Mouse (Mus musculus) forebrain, embryonic 11.5 days (tissue): ENCODE data around the gene Tarbp2. TPM values are rescaled to one million over a fixed set of nuclear protein-coding genes. Genes with fewer than 3 reads are reported as not detected.

Experiments
- ATAC-seq: fragments of 200-750 bp; cut with Nextera tagmentation; replicated peaks from 2 replicates; pipeline ENCODE4 v1.8.0; 2017; ENCODE audit warnings: moderate TSS enrichment; ENCODE audit not compliant: low FRiP score
- DNase-seq: peaks from one replicate; pipeline ENCODE4 v3.0.0-alpha.2; 2017; ENCODE audit warnings: low spot score
- H3K27ac ChIP-seq: fragments of 300-500 bp; sonication (generic); 2 replicates; pipeline ENCODE4 v1.5.1; 2014; ENCODE audit warnings: low read depth, low read length
- H3K27me3 ChIP-seq: fragments of 300-500 bp; sonication (generic); 2 replicates; pipeline ENCODE4 v1.6.1; 2014; ENCODE audit warnings: mild to moderate bottlenecking, low read length, mixed read lengths; ENCODE audit not compliant: control insufficient read depth, insufficient read depth
- H3K36me3 ChIP-seq: fragments of 300-500 bp; sonication (generic); 2 replicates; pipeline ENCODE4 v1.6.1; 2014; ENCODE audit warnings: mild to moderate bottlenecking, low read length, moderate library complexity, mixed read lengths; ENCODE audit not compliant: control insufficient read depth, insufficient read depth
- H3K4me1 ChIP-seq: fragments of 300-500 bp; sonication (generic); replicated peaks from 2 replicates; pipeline ENCODE4 v1.6.1; 2014; ENCODE audit warnings: low read length, mixed read lengths; ENCODE audit not compliant: control insufficient read depth, insufficient read depth
- H3K4me2 ChIP-seq: fragments of 300-500 bp; sonication (generic); 2 replicates; pipeline ENCODE4 v1.6.1; 2014; ENCODE audit warnings: low read depth, mild to moderate bottlenecking, low read length, moderate library complexity, mixed read lengths; ENCODE audit not compliant: severe bottlenecking
- H3K4me3 ChIP-seq: fragments of 300-500 bp; sonication (generic); 2 replicates; pipeline ENCODE4 v1.5.1; 2014; ENCODE audit warnings: low read depth, low read length
- H3K9ac ChIP-seq: fragments of 300-500 bp; sonication (generic); 2 replicates; pipeline ENCODE4 v1.6.1; 2014; ENCODE audit warnings: low read length
- H3K9me3 ChIP-seq: fragments of 300-500 bp; sonication (generic); 2 replicates; pipeline ENCODE4 v1.6.1; 2016; ENCODE audit warnings: low read length, mixed read lengths; ENCODE audit not compliant: control insufficient read depth
- WGBS: fragments of 180-500 bp; shearing (Covaris S2); extraction: QIAGEN DNeasy Blood & Tissue Kit; methylation state at CpG from one replicate; pipeline ENCODE4 v1.1.7; 2014; 5-methylcytosine and 5-hydroxymethylcytosine counted together
- polyA plus RNA-seq: library from polyadenylated mRNA; unstranded; fragments of >200 nt; fragmentation: Nextera tagmentation; extraction: Ambion mirVana; gene quantifications from 2 replicates; pipeline ENCODE4 v1.2.1, GENCODE M21; 2014

Gene Tarbp2
- 98.9 and 109 TPM in 2 replicates for polyA plus RNA-seq

GRCm38 (mm10) chr15:102517976-102518858 lies at the start of gene Tarbp2:
Gene Tarbp2 (plus strand): TSS chr15:102518192.
- under 1% methylated on average over 60 of the region's 60 CpGs for WGBS
- H3K4me1 ChIP-seq, result peaks cover 11% of the 10 kb centered on the region
- H3K4me3 ChIP-seq, result peak within 1 kb of the TSS; percentile 69
- H3K27ac ChIP-seq, result peak within 1 kb of the TSS; percentile 93
- no peaks in the 10 kb centered on the region for H3K36me3 ChIP-seq
- peak; percentile 99 for DNase-seq
- H3K4me2 ChIP-seq, result peak within 1 kb of the TSS; percentile 92
- peak; percentile 92 for ATAC-seq
- no peaks in the 10 kb centered on the region for H3K27me3 ChIP-seq
- peak within 1 kb of the TSS; percentile 80 for H3K9ac ChIP-seq
- no peaks in the 10 kb centered on the region for H3K9me3 ChIP-seq

DNA sequence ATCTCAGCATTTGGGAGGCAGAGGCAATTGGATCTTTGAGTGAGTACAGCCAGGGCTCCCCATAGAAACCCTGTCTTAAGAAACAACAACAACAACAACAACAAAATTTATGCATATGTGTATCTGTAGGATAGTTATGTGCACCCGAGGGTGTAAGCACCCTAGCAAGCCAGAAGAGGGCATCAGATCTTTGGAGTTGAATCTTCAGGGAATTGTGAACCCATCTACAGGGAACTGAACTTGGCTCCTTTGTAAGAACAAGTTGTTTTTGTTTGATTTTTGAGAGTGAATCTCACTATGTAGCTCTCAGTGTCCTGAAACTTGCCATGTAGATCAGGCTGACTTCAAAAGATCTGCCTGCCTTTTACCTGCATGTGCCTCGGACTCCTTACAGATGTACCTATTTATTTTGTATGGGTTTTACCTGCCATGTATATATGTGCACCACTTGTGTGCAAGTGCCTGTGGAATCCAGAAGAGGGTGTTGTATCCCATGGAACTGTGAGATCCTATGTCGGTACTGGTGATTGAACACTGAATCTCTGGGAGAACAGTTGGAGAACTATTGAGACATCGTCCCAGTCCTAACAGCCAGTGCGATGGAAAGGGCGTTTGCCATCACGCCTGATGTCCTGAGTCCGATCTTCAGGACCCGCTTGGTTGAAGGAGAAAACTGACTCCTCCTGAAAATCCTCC lies 49.2 kb upstream of the Tarbp2 start:
- no peaks in the 10 kb centered on the region for H3K36me3 ChIP-seq
- H3K4me3 ChIP-seq, result no peak overlapping the region
- H3K4me1 ChIP-seq, result no peaks in the 10 kb centered on the region
- no peaks in the 10 kb centered on the region for H3K9me3 ChIP-seq
- no peaks in the 10 kb centered on the region for H3K27me3 ChIP-seq
- H3K4me2 ChIP-seq, result no peak overlapping the region
- ATAC-seq (no peak), DNase-seq (no peak)
- 97% methylated on average over 9 of the region's 9 CpGs for WGBS
- H3K27ac ChIP-seq, result no peak overlapping the region
- no peak overlapping the region for H3K9ac ChIP-seq

DNA sequence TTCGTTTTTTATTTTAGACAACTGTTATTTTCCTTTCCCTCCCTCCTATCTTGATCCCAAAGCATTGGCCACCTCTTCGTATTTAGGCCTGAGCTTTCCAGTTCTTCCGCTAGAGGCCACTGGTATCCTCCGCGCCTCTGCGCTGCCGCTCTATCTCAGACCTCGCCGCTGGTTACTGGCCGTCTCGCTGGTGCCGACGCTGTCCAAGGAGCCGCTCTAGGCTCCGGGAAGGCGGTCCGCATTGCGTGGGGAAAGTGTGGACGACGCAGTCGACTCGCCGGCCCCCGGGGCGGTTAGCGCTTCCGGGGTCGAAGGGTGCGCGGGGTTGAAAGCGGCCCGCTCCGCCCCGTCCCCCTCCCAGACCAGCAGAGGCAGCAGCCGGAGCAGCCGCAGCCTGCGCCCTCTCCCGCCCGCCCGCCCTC lies 47.8 kb upstream of the Tarbp2 start, which contains the start of gene Pcbp2:
Gene Pcbp2, plus strand, starts transcription at position 357 of the 422 bp plus-strand sequence.
- peak; percentile 99 for ATAC-seq
- no peaks in the 10 kb centered on the region for H3K27me3 ChIP-seq
- peak within 1 kb of the TSS; percentile 76 for H3K4me3 ChIP-seq
- WGBS, result under 1% methylated on average over 35 of the region's 40 CpGs
- H3K27ac ChIP-seq, result peak within 1 kb of the TSS; percentile 96
- H3K4me2 ChIP-seq, result peak within 1 kb of the TSS; percentile 58
- H3K36me3 ChIP-seq, result peaks cover 3% of the 10 kb centered on the region
- peak; percentile 99 for DNase-seq
- no peaks in the 10 kb centered on the region for H3K4me1 ChIP-seq
- peak within 1 kb of the TSS; percentile 93 for H3K9ac ChIP-seq
- H3K9me3 ChIP-seq, result no peaks in the 10 kb centered on the region

- peak; percentile 94 for DNase-seq
- under 1% methylated on average over 50 of the region's 67 CpGs for WGBS
These were observed 47.2 kb upstream of the Tarbp2 start for GRCm38 (mm10) chr15:102470605-102471294.

GRCm38 (mm10) chr15:102471295-102471645 lies 46.7 kb upstream of the Tarbp2 start:
- DNase-seq (no peak), ATAC-seq (no peak)
- peak overlapping the region; percentile 76 for H3K4me3 ChIP-seq
- H3K27ac ChIP-seq, result peak overlapping the region; percentile 96; the same call in 1 of the 2 replicates
- peak overlapping the region; percentile 93 for H3K9ac ChIP-seq
- H3K27me3 ChIP-seq, result no peaks in the 10 kb centered on the region
- peak overlapping the region; percentile 58 for H3K4me2 ChIP-seq
- WGBS, result 1% methylated on average over 10 of the region's 10 CpGs
- peaks cover 7% of the 10 kb centered on the region for H3K36me3 ChIP-seq
- H3K4me1 ChIP-seq, result no peaks in the 10 kb centered on the region
- H3K9me3 ChIP-seq, result no peaks in the 10 kb centered on the region

More at GRCm38 (mm10) chr15:102470605-102471294, 47.2 kb upstream of the Tarbp2 start:
- Histone ChIP-seq H3K9me3 (no peaks in the 10 kb centered on the region), H3K4me3 (peak overlapping the region; percentile 76), H3K4me2 (peak overlapping the region; percentile 58), H3K27ac (peak overlapping the region; percentile 96), H3K9ac (peak overlapping the region; percentile 93), H3K4me1 (no peaks in the 10 kb centered on the region), H3K36me3 (peaks cover 3% of the 10 kb centered on the region), H3K27me3 (no peaks in the 10 kb centered on the region)
- ATAC-seq, result peak; percentile 67

- peak overlapping the region; percentile 76 for H3K4me3 ChIP-seq
- H3K36me3 ChIP-seq, result peaks cover 11% of the 10 kb centered on the region
- H3K4me2 ChIP-seq, result peak overlapping the region; percentile 58
- no peaks in the 10 kb centered on the region for H3K27me3 ChIP-seq
- no peak overlapping the region for H3K9ac ChIP-seq
- DNase-seq, result no peak
- no peaks in the 10 kb centered on the region for H3K9me3 ChIP-seq
- no peak overlapping the region for H3K27ac ChIP-seq
- ATAC-seq, result no peak
- H3K4me1 ChIP-seq, result no peaks in the 10 kb centered on the region
These were observed 46.3 kb upstream of the Tarbp2 start for GRCm38 (mm10) chr15:102471727-102472126.

DNA sequence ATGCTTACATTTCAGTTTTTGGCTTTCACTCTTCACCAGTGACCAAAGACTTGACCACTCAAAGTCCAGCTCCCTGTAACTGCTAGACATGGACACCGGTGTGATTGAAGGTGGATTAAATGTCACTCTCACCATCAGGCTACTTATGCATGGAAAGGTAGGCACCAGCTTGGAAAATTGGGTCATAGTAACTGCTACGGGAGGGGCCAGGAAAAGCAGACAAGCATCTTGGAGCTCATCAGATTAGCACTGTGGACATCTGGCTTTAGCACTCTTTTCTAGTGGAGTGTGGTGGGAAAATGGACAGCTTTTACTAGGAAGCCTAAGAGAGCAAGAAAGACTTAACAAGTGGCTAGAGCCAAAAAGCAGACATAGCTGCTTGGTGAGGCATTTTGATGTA lies 44.7 kb upstream of the Tarbp2 start:
- Histone ChIP-seq H3K4me1 (no peaks in the 10 kb centered on the region), H3K9me3 (no peaks in the 10 kb centered on the region), H3K27ac (no peak overlapping the region), H3K27me3 (no peaks in the 10 kb centered on the region), H3K4me2 (no peak overlapping the region), H3K4me3 (no peak overlapping the region), H3K36me3 (peaks cover 15% of the 10 kb centered on the region), H3K9ac (no peak overlapping the region)
- ATAC-seq (no peak), DNase-seq (no peak)
- 79% methylated on average over 2 of the region's 2 CpGs for WGBS

- WGBS, result 97% methylated on average over 2 of the region's 2 CpGs
- H3K4me3 ChIP-seq, result no peak overlapping the region
- H3K27me3 ChIP-seq, result no peaks in the 10 kb centered on the region
- peaks cover 21% of the 10 kb centered on the region for H3K36me3 ChIP-seq
- no peak overlapping the region for H3K4me2 ChIP-seq
- H3K4me1 ChIP-seq, result no peaks in the 10 kb centered on the region
- DNase-seq (no peak), ATAC-seq (no peak)
- no peak overlapping the region for H3K9ac ChIP-seq
- H3K27ac ChIP-seq, result no peak overlapping the region
- H3K9me3 ChIP-seq, result no peaks in the 10 kb centered on the region
These were observed 43.5 kb upstream of the Tarbp2 start for GRCm38 (mm10) chr15:102474520-102474919.
